Mouse (Mus musculus) limb, embryonic 14.5 days (tissue): ENCODE results near the gene Gm9821. TPM values are rescaled to one million over a fixed set of nuclear protein-coding genes. Genes with fewer than 3 reads are reported as not detected.
A peak's percentile ranks its signal among the peaks of the same experiment; 100 is the strongest.

Source experiments
- ATAC-seq: fragments of 200-750 bp; cut with Nextera tagmentation; 2 replicates; pipeline ENCODE4 v1.8.0; 2017; ENCODE audit warnings: low read depth, moderate number of reproducible peaks, moderate TSS enrichment; ENCODE audit not compliant: low FRiP score
- DNase-seq: peaks from one replicate; pipeline ENCODE4 v3.0.0-alpha.2; 2015; ENCODE audit warnings: low spot score
- H3K27ac ChIP-seq: fragments of 300-500 bp; sonication (generic); replicated peaks from 2 replicates; pipeline ENCODE4 v1.5.1; 2014; ENCODE audit warnings: low read depth, mild to moderate bottlenecking, low read length, moderate library complexity, mixed read lengths
- H3K27me3 ChIP-seq: fragments of 300-500 bp; sonication (generic); 2 replicates; pipeline ENCODE4 v1.6.1; 2014; ENCODE audit warnings: low read length, mixed read lengths; ENCODE audit not compliant: control insufficient read depth, insufficient read depth
- H3K36me3 ChIP-seq: fragments of 300-500 bp; sonication (generic); 2 replicates; pipeline ENCODE4 v1.6.1; 2014; ENCODE audit warnings: mild to moderate bottlenecking, low read length, moderate library complexity, mixed read lengths; ENCODE audit not compliant: control insufficient read depth, insufficient read depth
- H3K4me1 ChIP-seq: fragments of 300-500 bp; sonication (generic); 2 replicates; pipeline ENCODE4 v1.6.1; 2014; ENCODE audit warnings: antibody characterized with exemption, low read length, mixed read lengths; ENCODE audit not compliant: control insufficient read depth, insufficient read depth
- H3K4me2 ChIP-seq: fragments of 300-500 bp; sonication (generic); replicated peaks from 2 replicates; pipeline ENCODE4 v1.6.1; 2014; ENCODE audit warnings: low read depth, mild to moderate bottlenecking, low read length, moderate library complexity; ENCODE audit not compliant: severe bottlenecking
- H3K4me3 ChIP-seq: fragments of 300-500 bp; sonication (generic); replicated peaks from 2 replicates; pipeline ENCODE4 v1.5.1; 2014; ENCODE audit warnings: low read length
- H3K9ac ChIP-seq: fragments of 300-500 bp; sonication (generic); 2 replicates; pipeline ENCODE4 v1.6.1; 2014; ENCODE audit warnings: mild to moderate bottlenecking, low read depth, low read length, moderate library complexity; ENCODE audit not compliant: severe bottlenecking
- H3K9me3 ChIP-seq: fragments of 300-500 bp; sonication (generic); 2 replicates; pipeline ENCODE4 v1.6.1; 2016; ENCODE audit warnings: low read length; ENCODE audit not compliant: control insufficient read depth
- POLR2A ChIP-seq: fragments of 200-500 bp; IDR thresholded peaks from 2 replicates; pipeline ENCODE4 v1.8.0; 2012; ENCODE audit warnings: inconsistent platforms, mild to moderate bottlenecking, moderate library complexity, borderline replicate concordance; ENCODE audit not compliant: insufficient read depth, insufficient read length; ENCODE audit errors: extremely low read depth
- WGBS: fragments of 180-500 bp; shearing (Covaris S2); extraction: QIAGEN DNeasy Blood & Tissue Kit; methylation state at CpG from one replicate; pipeline ENCODE4 v1.1.7; 2014; 5-methylcytosine and 5-hydroxymethylcytosine counted together
- polyA plus RNA-seq, 2 experiments: library from polyadenylated mRNA; depleted of rRNA in 1 of 2; stranded (reverse) in 1 of 2; unstranded in 1 of 2; fragments of >200 nt; fragmentation: Nextera tagmentation in 1 of 2; extraction: Ambion mirVana in 1 of 2; gene quantifications; 2 replicates each; pipeline versions ENCODE4 v1.2.1 to v1.2.3; 2012 to 2014

Gm9821 gene
- polyA plus RNA-seq, 2 experiments, result 0.56 TPM; not detected in 1

DNA sequence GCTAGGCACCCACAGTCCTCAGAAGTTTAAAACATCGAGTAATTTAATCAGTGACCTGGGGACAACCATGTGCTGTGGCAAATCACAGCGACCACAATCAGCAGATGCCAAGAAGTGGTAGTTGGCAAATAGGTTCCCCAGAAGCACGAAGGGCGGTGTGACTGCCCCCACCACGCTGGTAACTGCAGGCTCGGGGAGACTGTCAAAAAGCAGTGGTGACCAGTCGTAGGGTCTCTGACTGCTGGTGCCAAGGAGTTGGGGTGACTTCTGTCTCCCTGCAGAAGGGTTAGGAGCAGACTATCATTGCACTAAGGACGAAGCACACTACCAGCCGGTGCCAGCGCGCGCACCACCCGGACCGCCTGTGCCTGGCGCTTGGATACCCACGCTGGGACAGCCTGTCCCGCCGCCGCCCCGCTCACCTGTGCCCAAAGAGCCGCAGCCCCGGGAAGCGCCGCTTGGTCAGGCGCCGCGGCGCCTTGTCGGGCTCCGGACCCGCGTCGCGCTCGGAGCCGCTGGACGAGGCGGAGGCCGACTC is 17.4 kb downstream of the Gm9821 start:
- Histone ChIP-seq H3K4me3 (peak overlapping the region; percentile 83), H3K27ac (0 out of 2 replicates have a peak overlapping the region, but pooled peaks have one; percentile 19), H3K4me1 (peaks cover 20% of the 10 kb centered on the region), H3K4me2 (peak overlapping the region; percentile 60), H3K36me3 (0 out of 2 replicates have a peak, but pooled peaks cover 6% of the 10 kb centered on the region), H3K27me3 (no peaks in the 10 kb centered on the region), H3K9ac (peak overlapping the region; percentile 85), H3K9me3 (no peaks in the 10 kb centered on the region)
- DNase-seq (no peak), ATAC-seq (no peak; the same call in 1 of the 2 replicates)
- TF ChIP-seq POLR2A, result no peak
- under 1% methylated on average over 22 of the region's 39 CpGs for WGBS

DNA sequence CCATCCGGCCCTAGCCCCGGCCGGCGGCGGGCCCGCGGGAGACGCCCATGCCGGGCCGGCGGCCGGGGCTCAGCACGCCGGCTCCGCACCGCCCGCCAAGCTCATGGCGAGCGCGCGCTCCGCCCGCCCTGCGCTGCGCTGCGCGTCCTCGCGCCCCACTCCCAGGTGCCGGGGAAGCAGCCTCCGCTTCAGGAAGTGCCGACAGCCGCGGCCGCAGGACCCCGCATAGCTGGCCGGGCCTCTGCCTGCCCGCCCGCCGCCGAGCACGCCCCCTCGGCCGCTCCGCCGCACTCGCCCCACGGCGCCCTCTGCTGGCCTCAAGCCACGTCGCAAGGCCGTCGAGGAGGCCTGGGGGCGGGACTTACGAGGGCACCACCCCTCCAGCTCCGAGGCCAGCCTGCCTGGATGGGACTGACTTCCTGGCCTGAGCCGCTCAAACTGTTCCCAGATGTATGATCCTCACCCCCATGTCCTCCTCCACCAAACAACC is 18.0 kb downstream of the Gm9821 start:
- Histone ChIP-seq H3K9me3 (no peaks in the 10 kb centered on the region), H3K27me3 (no peaks in the 10 kb centered on the region), H3K4me1 (peaks cover 23% of the 10 kb centered on the region), H3K9ac (peak overlapping the region; percentile 85), H3K4me3 (peak overlapping the region; percentile 83), H3K4me2 (peak overlapping the region; percentile 60), H3K36me3 (0 out of 2 replicates have a peak, but pooled peaks cover 6% of the 10 kb centered on the region), H3K27ac (0 out of 2 replicates have a peak overlapping the region, but pooled peaks have one; percentile 19)
- TF ChIP-seq POLR2A, result no peak
- ATAC-seq (peak; percentile 96), DNase-seq (peak; percentile 83)
- WGBS, result 0% methylated on average over 25 of the region's 57 CpGs

DNA sequence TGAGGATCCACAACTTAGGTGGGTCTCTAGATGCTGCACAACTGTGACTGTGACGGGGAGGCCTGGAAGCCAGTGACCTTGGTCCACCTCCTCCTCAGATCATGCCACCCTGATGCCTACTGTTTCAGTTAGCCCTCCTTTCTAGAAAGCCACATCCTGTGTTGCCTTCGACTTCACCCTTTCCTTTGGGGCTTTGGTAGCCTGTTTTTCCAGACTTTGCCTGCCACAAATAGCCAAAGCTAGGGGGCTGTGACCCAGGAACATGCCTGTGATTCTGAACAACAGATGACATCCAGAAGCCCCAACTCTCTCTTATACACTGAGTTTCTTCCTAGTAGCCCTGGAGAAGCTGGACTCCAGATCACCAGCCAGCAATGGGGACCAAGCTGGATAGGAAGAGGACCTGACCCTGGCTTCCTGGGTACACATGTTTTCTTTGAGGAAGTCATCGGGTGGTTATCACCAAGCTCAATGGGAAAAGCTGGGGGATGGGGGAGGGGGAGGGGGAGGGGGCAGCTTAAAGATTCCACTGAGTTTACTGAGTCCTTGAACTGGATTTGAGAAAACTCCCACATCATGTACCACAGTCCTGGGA is 19.2 kb downstream of the Gm9821 start:
- WGBS, result 67% methylated on average over 3 of the region's 3 CpGs
- H3K36me3 ChIP-seq, result 0 out of 2 replicates have a peak, but pooled peaks cover 6% of the 10 kb centered on the region
- peak overlapping the region; percentile 27; the same call in 1 of the 2 replicates for H3K4me3 ChIP-seq
- no peaks in the 10 kb centered on the region for H3K9me3 ChIP-seq
- peak overlapping the region; percentile 55 for H3K27ac ChIP-seq
- TF ChIP-seq POLR2A, result no peak
- DNase-seq (no peak), ATAC-seq (no peak)
- H3K4me1 ChIP-seq, result peaks cover 23% of the 10 kb centered on the region
- no peaks in the 10 kb centered on the region for H3K27me3 ChIP-seq
- H3K9ac ChIP-seq, result no peak overlapping the region
- peak overlapping the region; percentile 60 for H3K4me2 ChIP-seq

DNA sequence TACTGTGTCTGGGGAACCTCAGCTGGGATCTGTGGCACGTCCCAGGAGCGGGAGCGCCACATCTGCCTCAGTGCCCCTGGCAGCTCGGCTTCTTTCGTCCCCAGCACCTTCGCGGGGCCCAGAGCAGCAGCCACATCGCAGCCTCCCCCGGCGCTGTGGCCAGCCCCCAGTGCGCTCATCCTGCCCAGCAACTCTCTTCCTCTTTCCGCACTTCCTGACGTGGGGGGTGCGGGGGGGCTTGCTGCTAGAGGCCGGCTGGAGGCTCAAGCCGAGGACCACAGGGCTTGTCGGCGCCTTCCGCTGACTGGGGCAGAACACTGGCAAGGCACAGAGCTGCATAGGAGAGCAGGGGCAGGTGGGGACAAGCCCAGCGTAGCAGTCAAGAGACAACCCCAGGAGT is 19.9 kb downstream of the Gm9821 start:
- ATAC-seq (no peak), DNase-seq (no peak)
- Histone ChIP-seq H3K36me3 (0 out of 2 replicates have a peak, but pooled peaks cover under 1% of the 10 kb centered on the region), H3K9ac (peak overlapping the region; percentile 25; the same call in 1 of the 2 replicates), H3K4me2 (peak overlapping the region; percentile 32), H3K27ac (peak overlapping the region; percentile 55; the same call in 1 of the 2 replicates), H3K27me3 (no peaks in the 10 kb centered on the region), H3K4me3 (peak overlapping the region; percentile 27), H3K9me3 (no peaks in the 10 kb centered on the region), H3K4me1 (peaks cover 23% of the 10 kb centered on the region)
- 19% methylated on average over 19 of the region's 20 CpGs for WGBS
- no peak for TF ChIP-seq POLR2A

DNA sequence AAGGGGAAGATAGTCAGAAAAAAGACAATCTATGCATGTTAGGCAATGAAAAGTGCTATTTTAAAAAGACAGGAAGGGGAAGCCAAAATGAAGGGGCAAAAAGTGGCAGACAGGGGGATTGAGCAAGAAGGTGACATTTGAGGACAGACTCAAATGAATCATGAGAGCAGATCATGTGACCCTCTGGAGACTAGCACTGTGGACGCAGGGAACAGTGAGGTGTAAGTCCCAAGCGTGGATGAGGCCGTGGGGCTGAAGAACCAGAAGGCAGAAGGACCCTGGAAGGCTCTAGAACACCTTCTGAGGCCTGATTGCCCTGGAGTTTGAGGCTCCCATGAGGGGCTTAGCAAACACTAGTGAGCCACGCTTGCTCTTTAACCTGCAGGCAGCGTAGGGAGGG is 20.9 kb downstream of the Gm9821 start:
- ATAC-seq, result no peak

More for the DNA sequence above, 20.9 kb downstream of the Gm9821 start:
- Histone ChIP-seq H3K4me1 (peaks cover 28% of the 10 kb centered on the region), H3K9me3 (no peaks in the 10 kb centered on the region), H3K27ac (no peak overlapping the region), H3K4me2 (no peak overlapping the region), H3K4me3 (no peak overlapping the region), H3K9ac (no peak overlapping the region), H3K27me3 (no peaks in the 10 kb centered on the region), H3K36me3 (no peaks in the 10 kb centered on the region)
- no peak for DNase-seq
- WGBS, result 79% methylated on average over 5 of the region's 5 CpGs
- no peak for TF ChIP-seq POLR2A
